Mouse (Mus musculus) intestine, postnatal 0 days (tissue): ENCODE data around the gene Cntrl. TPM values are rescaled to one million over a fixed set of nuclear protein-coding genes. Genes with fewer than 3 reads are reported as not detected.
A peak's percentile ranks its signal among the peaks of the same experiment; 100 is the strongest.

Experiments
- ATAC-seq: fragments of 200-750 bp; cut with Nextera tagmentation; 2 replicates; pipeline ENCODE4 v1.8.0; 2017; ENCODE audit warnings: mild to moderate bottlenecking, moderate TSS enrichment, moderate library complexity
- H3K27ac ChIP-seq: fragments of 300-500 bp; sonication (generic); 2 replicates; pipeline ENCODE4 v1.5.1; 2014; ENCODE audit warnings: mild to moderate bottlenecking, low read depth, low read length, moderate library complexity
- H3K27me3 ChIP-seq: fragments of 300-500 bp; sonication (generic); replicated peaks from 2 replicates; pipeline ENCODE4 v1.6.1; 2014; ENCODE audit warnings: low read length, mixed read lengths; ENCODE audit not compliant: control insufficient read depth, insufficient read depth
- H3K36me3 ChIP-seq: fragments of 300-500 bp; sonication (generic); 2 replicates; pipeline ENCODE4 v1.6.1; 2014; ENCODE audit warnings: mild to moderate bottlenecking, moderate library complexity; ENCODE audit not compliant: control insufficient read depth, insufficient read depth
- H3K4me1 ChIP-seq: fragments of 300-500 bp; sonication (generic); replicated peaks from 2 replicates; pipeline ENCODE4 v1.6.1; 2014; ENCODE audit warnings: antibody characterized with exemption, low read length, mixed read lengths; ENCODE audit not compliant: control insufficient read depth, insufficient read depth
- H3K4me2 ChIP-seq: fragments of 300-500 bp; sonication (generic); replicated peaks from 2 replicates; pipeline ENCODE4 v1.6.1; 2014; ENCODE audit warnings: low read depth, mild to moderate bottlenecking, moderate library complexity
- H3K4me3 ChIP-seq: fragments of 300-500 bp; sonication (generic); 2 replicates; pipeline ENCODE4 v1.5.1; 2014; ENCODE audit warnings: low read depth, low read length
- H3K9ac ChIP-seq: fragments of 300-500 bp; sonication (generic); 2 replicates; pipeline ENCODE4 v1.6.1; 2014; ENCODE audit warnings: mild to moderate bottlenecking, low read depth, low read length
- H3K9me3 ChIP-seq: fragments of 300-500 bp; sonication (generic); 2 replicates; pipeline ENCODE4 v1.6.1; 2016; ENCODE audit warnings: mixed run types; ENCODE audit not compliant: control insufficient read depth
- CTCF ChIP-seq: sonication (generic); IDR thresholded peaks from 2 replicates; pipeline ENCODE4 v1.5.1; 2016; ENCODE audit warnings: low read depth, mild to moderate bottlenecking, control low read depth, antibody characterized with exemption, moderate library complexity
- WGBS: fragments of 180-500 bp; shearing (Covaris S2); extraction: QIAGEN DNeasy Blood & Tissue Kit; methylation state at CpG from one replicate; pipeline ENCODE4 v1.1.7; 2014; 5-methylcytosine and 5-hydroxymethylcytosine counted together
- polyA plus RNA-seq: library from polyadenylated mRNA; unstranded; fragments of >200 nt; fragmentation: Nextera tagmentation; extraction: Ambion mirVana; gene quantifications from 2 replicates; pipeline ENCODE4 v1.2.1, GENCODE M21; 2015

Gene Cntrl
- polyA plus RNA-seq, 1 experiment from 2014 or later = 9.8 TPM

GRCm38 (mm10) chr2:35213345-35213910 is 104.1 kb downstream of the Cntrl start:
- Histone ChIP-seq H3K9ac (no peak overlapping the region), H3K4me2 (0 out of 2 replicates have a peak overlapping the region, but pooled peaks have one; percentile 1), H3K36me3 (no peaks in the 10 kb centered on the region), H3K4me1 (no peaks in the 10 kb centered on the region), H3K4me3 (no peak overlapping the region), H3K27me3 (no peaks in the 10 kb centered on the region), H3K27ac (peak overlapping the region; percentile 28; the same call in 1 of the 2 replicates), H3K9me3 (no peaks in the 10 kb centered on the region)
- no peak for TF ChIP-seq CTCF
- 36% methylated on average over 12 of the region's 12 CpGs for WGBS
- peak; percentile 52; the same call in 1 of the 2 replicates for ATAC-seq

- Histone ChIP-seq H3K4me3 (0 out of 2 replicates have a peak overlapping the region, but pooled peaks have one; percentile 6), H3K27ac (no peak overlapping the region), H3K4me2 (peak overlapping the region; percentile 57), H3K27me3 (no peaks in the 10 kb centered on the region), H3K9me3 (no peaks in the 10 kb centered on the region), H3K4me1 (no peaks in the 10 kb centered on the region), H3K36me3 (no peaks in the 10 kb centered on the region), H3K9ac (0 out of 2 replicates have a peak overlapping the region, but pooled peaks have one; percentile 17)
- WGBS = 7% methylated on average over 12 of the region's 12 CpGs
- ATAC-seq = peak; percentile 34
- peak; percentile 98 for TF ChIP-seq CTCF
Observed at GRCm38 (mm10) chr2:35214881-35215358, 105.6 kb downstream of the Cntrl start.

- Histone ChIP-seq H3K4me2 (no peak overlapping the region), H3K9ac (no peak overlapping the region), H3K9me3 (no peaks in the 10 kb centered on the region), H3K4me1 (no peaks in the 10 kb centered on the region), H3K27me3 (no peaks in the 10 kb centered on the region), H3K36me3 (no peaks in the 10 kb centered on the region), H3K27ac (no peak overlapping the region), H3K4me3 (no peak overlapping the region)
- ATAC-seq = no peak
- TF ChIP-seq CTCF = no peak
- WGBS = 84% methylated on average over 14 of the region's 14 CpGs
Observed at GRCm38 (mm10) chr2:35215363-35215762, 106.1 kb downstream of the Cntrl start.

GRCm38 (mm10) chr2:35216701-35217100 is 107.4 kb downstream of the Cntrl start:
- ATAC-seq = no peak
- Histone ChIP-seq H3K4me3 (no peak overlapping the region), H3K27me3 (no peaks in the 10 kb centered on the region), H3K4me1 (no peaks in the 10 kb centered on the region), H3K36me3 (no peaks in the 10 kb centered on the region), H3K27ac (no peak overlapping the region), H3K9me3 (no peaks in the 10 kb centered on the region), H3K4me2 (no peak overlapping the region), H3K9ac (no peak overlapping the region)
- WGBS = 82% methylated on average over 2 of the region's 2 CpGs
- no peak for TF ChIP-seq CTCF

- no peak for TF ChIP-seq CTCF
- H3K4me3 ChIP-seq = no peak overlapping the region
- no peaks in the 10 kb centered on the region for H3K9me3 ChIP-seq
- no peak overlapping the region for H3K27ac ChIP-seq
- no peak overlapping the region for H3K9ac ChIP-seq
- no peak for ATAC-seq
- no peak overlapping the region for H3K4me2 ChIP-seq
- no peaks in the 10 kb centered on the region for H3K4me1 ChIP-seq
- H3K36me3 ChIP-seq = no peaks in the 10 kb centered on the region
- H3K27me3 ChIP-seq = no peaks in the 10 kb centered on the region
- WGBS = 90% methylated on average over 3 of the region's 3 CpGs
Observed at GRCm38 (mm10) chr2:35218736-35219135, 109.4 kb downstream of the Cntrl start.

- Histone ChIP-seq H3K9me3 (no peaks in the 10 kb centered on the region), H3K4me1 (no peaks in the 10 kb centered on the region), H3K27me3 (no peaks in the 10 kb centered on the region), H3K4me3 (no peak overlapping the region), H3K4me2 (no peak overlapping the region), H3K9ac (no peak overlapping the region), H3K36me3 (no peaks in the 10 kb centered on the region), H3K27ac (no peak overlapping the region)
- WGBS = 66% methylated on average over 6 of the region's 6 CpGs
- ATAC-seq = no peak
- no peak for TF ChIP-seq CTCF
Observed at GRCm38 (mm10) chr2:35222822-35223391, 113.6 kb downstream of the Cntrl start.
